Mouse (Mus musculus): ENCODE measurements around the gene Ccr5.

The Ccr5 gene

GRCm38 (mm10) chr9:124138055-124138775, 16.9 kb downstream of the Ccr5 start:
- no peak for DNase-seq (ENCODE audit: low spot score)

- DNase-seq (ENCODE audit: low spot score) = no peak
These were observed 22.3 kb downstream of the Ccr5 start for GRCm38 (mm10) chr9:124143678-124144077.

- no peak for DNase-seq (ENCODE audit: low spot score)
These were observed 25.0 kb downstream of the Ccr5 start for GRCm38 (mm10) chr9:124146307-124146706.
